Mouse (Mus musculus): ENCODE data around the gene Stk24.

GRCm38 (mm10) chr14:121247287-121247686 lies 132.5 kb downstream of the Stk24 start:
- no peak for TF ChIP-seq CTCF (IDR thresholded peaks at IDR 0.05; ENCODE audit: control insufficient read depth, insufficient read depth, insufficient read length)
- TF ChIP-seq USF1 (IDR thresholded peaks at IDR 0.05; ENCODE audit: low read depth) = no peak
- TF ChIP-seq MYOG (IDR thresholded peaks at IDR 0.05; ENCODE audit: control insufficient read depth, extremely low read depth, insufficient read length) = no peak
- TF ChIP-seq MAX (IDR thresholded peaks at IDR 0.05) = no peak
- TF ChIP-seq FOSL1 (IDR thresholded peaks at IDR 0.05; ENCODE audit: insufficient read depth, low read length, poor library complexity, severe bottlenecking) = no peak
- TF ChIP-seq CEBPB (IDR thresholded peaks at IDR 0.05; ENCODE audit: low read depth) = no peak

Measured in C2C12 (cell line).